Mouse (Mus musculus) forebrain, embryonic 16.5 days (tissue): Measurements from ENCODE around the gene Ndufaf4. TPM values are rescaled to one million over a fixed set of nuclear protein-coding genes. Genes with fewer than 3 reads are reported as not detected.

Experiments
- polyA plus RNA-seq: library from polyadenylated mRNA; unstranded; fragments of >200 nt; fragmentation: Nextera tagmentation; extraction: Ambion mirVana; gene quantifications from 2 replicates; pipeline ENCODE4 v1.2.1, GENCODE M21; 2015

Ndufaf4 gene
- polyA plus RNA-seq, 1 experiment from 2014 or later = 58.7 TPM

Other genes with a start within 250 kb of the Ndufaf4 start
- gene Klhl32, start 47.0 kb upstream of the Ndufaf4 start, polyA plus RNA-seq = 21.3 and 26.4 TPM in 2 replicates
- 2.8 and 4.9 TPM in 2 replicates for gene Gpr63, start 68.3 kb downstream of the Ndufaf4 start, polyA plus RNA-seq